Mouse (Mus musculus) testis, adult 2 months (tissue): ENCODE measurements around the gene Marveld1.

Experiments
- CTCF ChIP-seq: fragments of 200-500 bp; IDR thresholded peaks from 2 replicates; pipeline ENCODE4 v1.5.1; 2012; ENCODE audit warnings: low read depth, mild to moderate bottlenecking, inconsistent platforms, low read length, moderate library complexity; ENCODE audit not compliant: control insufficient read depth, insufficient read depth, insufficient replicate concordance
- POLR2A ChIP-seq: fragments of 200-500 bp; IDR thresholded peaks from 2 replicates; pipeline ENCODE4 v1.6.1; 2012; ENCODE audit warnings: low read depth, mild to moderate bottlenecking, inconsistent platforms, low read length, moderate library complexity; ENCODE audit not compliant: control insufficient read depth

DNA sequence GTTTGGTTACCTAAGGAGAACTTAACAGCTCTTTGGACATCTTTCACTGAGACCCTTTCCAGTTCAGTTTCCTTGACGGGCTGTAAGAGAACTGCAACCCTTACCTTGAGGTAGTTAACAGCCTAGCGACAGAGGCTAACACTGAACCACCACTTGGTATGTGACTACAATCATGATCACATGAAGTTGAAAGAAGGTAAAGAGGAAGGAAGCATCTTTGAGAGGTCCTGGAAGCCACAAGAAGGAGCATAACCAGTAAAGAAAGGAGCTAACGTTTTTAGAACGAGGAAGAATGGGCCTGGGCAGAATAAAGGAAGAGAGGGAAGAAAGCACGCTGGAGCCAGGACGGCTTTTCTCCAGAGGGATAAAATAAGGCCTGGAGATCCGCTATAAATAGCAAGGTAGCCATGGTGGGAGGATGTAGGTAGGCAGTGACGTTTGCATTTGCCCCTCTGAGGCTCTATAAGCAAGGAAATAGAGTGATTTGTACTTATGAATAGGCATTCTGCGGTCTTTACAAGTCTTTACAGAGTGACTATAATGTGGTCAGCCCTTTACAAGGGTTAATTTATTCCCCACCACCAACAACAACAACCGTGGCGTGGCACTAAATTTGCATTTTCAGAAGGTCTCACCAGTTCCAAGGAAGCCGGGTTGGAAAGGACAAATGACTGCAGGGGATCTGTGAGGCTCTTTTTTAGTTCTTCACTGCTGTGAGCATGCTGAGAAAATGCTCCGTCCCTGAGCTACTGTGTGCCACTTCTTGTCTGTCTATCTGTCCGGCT is 17.5 kb upstream of the Marveld1 start:
- no peak for TF ChIP-seq CTCF
- TF ChIP-seq POLR2A = no peak
